Mouse (Mus musculus) E14TG2a.4 (cell line): Measurements from ENCODE around the gene Ntrk3.

Source experiments
- H3K27me3 ChIP-seq: 2 replicates; pipeline ENCODE4 v1.6.1; 2014; ENCODE audit warnings: low read length, control low read depth; ENCODE audit not compliant: insufficient read depth
- H3K36me3 ChIP-seq: 2 replicates; pipeline ENCODE4 v1.6.1; 2014; ENCODE audit warnings: low read length, control low read depth; ENCODE audit not compliant: insufficient read depth
- H3K4me1 ChIP-seq: replicated peaks from 2 replicates; pipeline ENCODE4 v1.6.1; 2014; ENCODE audit warnings: low read depth, low read length, control low read depth
- H3K4me3 ChIP-seq: replicated peaks from 2 replicates; pipeline ENCODE4 v1.5.1; 2014; ENCODE audit warnings: mild to moderate bottlenecking, low read length
- H3K9me3 ChIP-seq: 2 replicates; pipeline ENCODE4 v1.6.1; 2014; ENCODE audit warnings: low read length, control low read depth
- CTCF ChIP-seq: conservative IDR thresholded peaks from 2 replicates; pipeline ENCODE4 v1.5.1; 2014; ENCODE audit warnings: low read length
- NANOG ChIP-seq: IDR thresholded peaks from 2 replicates; pipeline ENCODE4 v1.6.1; 2014; ENCODE audit warnings: borderline replicate concordance, low read length, mixed read lengths
- POU5F1 ChIP-seq: IDR thresholded peaks from 2 replicates; pipeline ENCODE4 v1.6.1; 2014; ENCODE audit warnings: low read length, borderline replicate concordance

The Ntrk3 gene

GRCm38 (mm10) chr7:78379784-78380183, 358.0 kb downstream of the Ntrk3 start:
- Histone ChIP-seq H3K4me1 (no peaks in the 10 kb centered on the region), H3K27me3 (no peaks in the 10 kb centered on the region), H3K36me3 (no peaks in the 10 kb centered on the region), H3K4me3 (no peak overlapping the region), H3K9me3 (no peaks in the 10 kb centered on the region)
- no peak for TF ChIP-seq CTCF
- no peak for TF ChIP-seq NANOG
- no peak for TF ChIP-seq POU5F1

GRCm38 (mm10) chr7:78378306-78378705, 359.5 kb downstream of the Ntrk3 start:
- H3K4me3 ChIP-seq: no peak overlapping the region
- no peaks in the 10 kb centered on the region for H3K9me3 ChIP-seq
- no peaks in the 10 kb centered on the region for H3K36me3 ChIP-seq
- H3K4me1 ChIP-seq: no peaks in the 10 kb centered on the region
- H3K27me3 ChIP-seq: no peaks in the 10 kb centered on the region
- no peak for TF ChIP-seq NANOG
- no peak for TF ChIP-seq CTCF
- TF ChIP-seq POU5F1: no peak

GRCm38 (mm10) chr7:78376875-78377274, 360.9 kb downstream of the Ntrk3 start:
- H3K9me3 ChIP-seq: no peaks in the 10 kb centered on the region
- no peaks in the 10 kb centered on the region for H3K27me3 ChIP-seq
- H3K4me3 ChIP-seq: no peak overlapping the region
- H3K4me1 ChIP-seq: no peaks in the 10 kb centered on the region
- H3K36me3 ChIP-seq: no peaks in the 10 kb centered on the region
- TF ChIP-seq CTCF (no peak), POU5F1 (no peak)

GRCm38 (mm10) chr7:78361341-78362309, 376.2 kb downstream of the Ntrk3 start:
- TF ChIP-seq NANOG (no peak), CTCF (no peak), POU5F1 (no peak)
- no peaks in the 10 kb centered on the region for H3K9me3 ChIP-seq
- no peaks in the 10 kb centered on the region for H3K4me1 ChIP-seq
- no peaks in the 10 kb centered on the region for H3K27me3 ChIP-seq
- H3K4me3 ChIP-seq: peak overlapping the region; percentile 23; the same call in 1 of the 2 replicates
- H3K36me3 ChIP-seq: no peaks in the 10 kb centered on the region

- no peaks in the 10 kb centered on the region for H3K9me3 ChIP-seq
- TF ChIP-seq POU5F1 (no peak), CTCF (no peak), NANOG (no peak)
These were observed 390.3 kb downstream of the Ntrk3 start for GRCm38 (mm10) chr7:78347464-78347863.

GRCm38 (mm10) chr7:78333422-78333821, 404.4 kb downstream of the Ntrk3 start:
- H3K36me3 ChIP-seq: no peaks in the 10 kb centered on the region
- TF ChIP-seq POU5F1: no peak
- TF ChIP-seq CTCF: no peak
- no peak for TF ChIP-seq NANOG
- no peaks in the 10 kb centered on the region for H3K27me3 ChIP-seq
- H3K4me1 ChIP-seq: no peaks in the 10 kb centered on the region
- H3K4me3 ChIP-seq: no peak overlapping the region
- peaks cover 3% of the 10 kb centered on the region for H3K9me3 ChIP-seq

More at GRCm38 (mm10) chr7:78347464-78347863, 390.3 kb downstream of the Ntrk3 start:
- Histone ChIP-seq H3K4me3 (no peak overlapping the region), H3K27me3 (no peaks in the 10 kb centered on the region), H3K4me1 (no peaks in the 10 kb centered on the region), H3K36me3 (no peaks in the 10 kb centered on the region)

GRCm38 (mm10) chr7:78328301-78328700, 409.5 kb downstream of the Ntrk3 start:
- Histone ChIP-seq H3K4me1 (no peaks in the 10 kb centered on the region), H3K27me3 (no peaks in the 10 kb centered on the region), H3K36me3 (no peaks in the 10 kb centered on the region), H3K9me3 (no peaks in the 10 kb centered on the region), H3K4me3 (no peak overlapping the region)
- TF ChIP-seq NANOG: no peak
- TF ChIP-seq POU5F1: no peak
- no peak for TF ChIP-seq CTCF

- no peaks in the 10 kb centered on the region for H3K36me3 ChIP-seq
- TF ChIP-seq NANOG: no peak
- no peak for TF ChIP-seq CTCF
- TF ChIP-seq POU5F1: no peak
- no peak overlapping the region for H3K4me3 ChIP-seq
- no peaks in the 10 kb centered on the region for H3K9me3 ChIP-seq
- no peaks in the 10 kb centered on the region for H3K4me1 ChIP-seq
- no peaks in the 10 kb centered on the region for H3K27me3 ChIP-seq
These were observed 411.6 kb downstream of the Ntrk3 start for GRCm38 (mm10) chr7:78326185-78326584.

GRCm38 (mm10) chr7:78318640-78319039, 419.2 kb downstream of the Ntrk3 start:
- no peak overlapping the region for H3K4me3 ChIP-seq
- H3K36me3 ChIP-seq: no peaks in the 10 kb centered on the region
- no peaks in the 10 kb centered on the region for H3K27me3 ChIP-seq
- H3K4me1 ChIP-seq: no peaks in the 10 kb centered on the region
- H3K9me3 ChIP-seq: no peaks in the 10 kb centered on the region
- TF ChIP-seq POU5F1: no peak
- no peak for TF ChIP-seq CTCF
- no peak for TF ChIP-seq NANOG
